Mouse (Mus musculus) bone marrow macrophage, adult 2 months (primary cell): ENCODE data around the gene Sfxn5.

Source experiments
- CTCF ChIP-seq: IDR thresholded peaks from 2 replicates; pipeline ENCODE4 v1.5.1; 2012; ENCODE audit warnings: low read depth, mild to moderate bottlenecking, low read length, moderate library complexity
- POLR2A ChIP-seq: IDR thresholded peaks from 2 replicates; pipeline ENCODE4 v1.6.1; 2012; ENCODE audit warnings: mild to moderate bottlenecking, low read depth, low read length, borderline replicate concordance

- TF ChIP-seq CTCF (peak; percentile 48), POLR2A (no peak)
Observed at GRCm38 (mm10) chr6:85339273-85339901, 6.2 kb upstream of the Sfxn5 start.
